Mouse (Mus musculus) mouse embryonic stem cell (cell line): ENCODE data around the gene Ccdc138.

ENCODE experiments used
- in situ Hi-C, 2 experiments: fragments of 300-500 bp; cut with MboI; formaldehyde crosslinking; loops; 1 replicate in 1 of 2; 3 replicates in 1 of 2; pipeline ENCODE4 v1.14.3; 2019 to 2020; ENCODE audit warnings: low sequenced_read_pairs in 2 of 2, low pct_unique_long_range_greater_than_20kb in 1 of 2, mixed read lengths in 1 of 2; ENCODE audit not compliant: unreplicated experiment in 1 of 2

Ccdc138 gene

DNA sequence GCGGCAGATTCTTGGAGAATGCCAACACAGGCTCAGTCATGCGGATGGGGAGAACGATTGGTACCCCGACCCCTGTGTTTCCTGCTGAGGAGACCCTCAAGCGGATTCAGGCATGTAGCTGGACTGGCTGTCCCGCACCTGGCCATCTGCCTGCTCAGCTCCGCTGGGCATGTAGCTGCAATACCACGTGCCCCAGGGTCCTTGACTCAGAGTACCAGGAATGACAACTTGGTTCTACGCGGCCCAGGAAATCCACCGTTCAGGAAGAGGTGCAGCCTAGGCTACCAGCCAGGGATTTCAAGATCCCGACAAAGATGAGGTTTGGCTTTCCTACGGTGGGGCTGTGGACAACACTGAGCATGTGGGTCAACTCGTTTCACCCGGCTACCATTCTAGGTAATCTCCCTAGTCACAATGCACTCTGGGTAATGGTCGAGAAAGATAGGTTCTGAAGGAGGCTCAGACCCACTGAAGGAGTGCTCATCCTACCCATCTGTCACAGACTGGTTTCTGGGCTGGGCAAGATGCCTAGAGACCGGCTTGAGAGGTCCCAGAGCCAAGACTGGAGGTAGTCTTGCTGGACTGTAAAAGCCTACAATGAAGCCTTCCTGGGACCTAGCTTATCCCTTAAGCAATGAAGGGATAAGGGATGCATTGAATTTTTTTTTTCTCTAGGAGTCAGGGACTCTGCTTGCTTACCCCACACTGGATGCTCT, 120.9 kb downstream of the Ccdc138 start:
- in situ Hi-C loops, result no loop called here

- in situ Hi-C loops, result no loop called here
These were observed 121.5 kb downstream of the Ccdc138 start for GRCm38 (mm10) chr10:58619266-58619665.

- in situ Hi-C loops, result no loop called here
These were observed 127.3 kb downstream of the Ccdc138 start for GRCm38 (mm10) chr10:58624848-58625711.
